Mouse (Mus musculus): ENCODE results near the gene Cfap298. TPM values are rescaled to one million over a fixed set of nuclear protein-coding genes. Genes with fewer than 3 reads are reported as not detected.

Gene Cfap298
- polyA plus RNA-seq, 2 experiments: 11.5 to 18.4 TPM

DNA sequence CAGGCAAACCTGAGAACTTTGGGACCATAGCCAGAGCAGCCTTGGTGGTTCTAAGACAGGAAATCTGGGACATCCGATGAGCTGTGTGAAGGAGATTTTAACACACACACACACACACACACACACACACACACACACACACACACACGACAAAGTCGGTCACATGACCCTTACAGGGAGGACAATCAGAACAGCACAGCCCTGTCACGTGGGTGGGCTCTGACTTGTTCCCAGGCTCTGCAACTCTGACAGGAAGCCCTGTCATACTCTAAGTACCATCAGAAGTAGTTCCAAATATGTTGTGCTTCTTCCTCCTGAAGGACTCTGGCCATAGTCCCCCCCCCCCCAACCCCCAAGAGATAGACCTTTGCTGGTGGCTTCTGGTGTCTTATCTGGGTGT is 33.5 kb downstream of the Cfap298 start:
- no peaks in the 10 kb centered on the region for H3K4me1 ChIP-seq (replicated peaks; ENCODE audit: control insufficient read depth in 2 of 2, insufficient read depth in 2 of 2, low read length in 1 of 2)
- no peaks in the 10 kb centered on the region for H3K9me3 ChIP-seq (ENCODE audit: control insufficient read depth, low read length)
- H3K4me2 ChIP-seq (ENCODE audit: low read depth): no peak overlapping the region
- no peak overlapping the region for H3K4me3 ChIP-seq (ENCODE audit: insufficient read depth in 1 of 2, low read depth in 2 of 2, low read length in 2 of 2)
- TF ChIP-seq EP300 (IDR thresholded peaks at IDR 0.05; ENCODE audit: low read depth) (no peak), CTCF (IDR thresholded peaks at IDR 0.05; ENCODE audit: low read depth) (no peak)
- H3K9ac ChIP-seq (replicated peaks): no peak overlapping the region
- H3K36me3 ChIP-seq (replicated peaks; ENCODE audit: control insufficient read depth, insufficient read depth, low read depth): no peaks in the 10 kb centered on the region
- no peak overlapping the region for H3K27ac ChIP-seq
- 28% methylated on average over 4 of the region's 4 CpGs for WGBS (ENCODE audit: insufficient replicate concordance)
- no peaks in the 10 kb centered on the region for H3K27me3 ChIP-seq (ENCODE audit: control insufficient read depth, insufficient read depth, low read length)
- no peak for ATAC-seq (ENCODE audit: insufficient read depth)
- no peak for DNase-seq (ENCODE audit: low read depth in 3 of 3, low spot score in 3 of 3)

- ATAC-seq (ENCODE audit: insufficient read depth) (no peak), DNase-seq (ENCODE audit: low read depth in 3 of 3, low spot score in 3 of 3) (no peak)
- Histone ChIP-seq H3K27me3 (ENCODE audit: control insufficient read depth, insufficient read depth, low read length) (no peaks in the 10 kb centered on the region), H3K9me3 (ENCODE audit: control insufficient read depth, low read length) (no peaks in the 10 kb centered on the region), H3K4me2 (ENCODE audit: low read depth) (no peak overlapping the region), H3K27ac (no peak overlapping the region), H3K36me3 (replicated peaks; ENCODE audit: control insufficient read depth, insufficient read depth, low read depth) (no peaks in the 10 kb centered on the region), H3K9ac (replicated peaks) (no peak overlapping the region), H3K4me3 (ENCODE audit: insufficient read depth in 1 of 2, low read depth in 2 of 2, low read length in 2 of 2) (no peak overlapping the region), H3K4me1 (replicated peaks; ENCODE audit: control insufficient read depth in 2 of 2, insufficient read depth in 2 of 2, low read length in 1 of 2) (no peaks in the 10 kb centered on the region)
- TF ChIP-seq CTCF (IDR thresholded peaks at IDR 0.05; ENCODE audit: low read depth): no peak
- TF ChIP-seq EP300 (IDR thresholded peaks at IDR 0.05; ENCODE audit: low read depth): no peak
- 59% methylated on average over 12 of the region's 12 CpGs for WGBS (ENCODE audit: insufficient replicate concordance)
Observed at GRCm38 (mm10) chr16:90899498-90899897, 35.4 kb downstream of the Cfap298 start.

GRCm38 (mm10) chr16:90897651-90898050 is 37.3 kb downstream of the Cfap298 start:
- DNase-seq (ENCODE audit: low read depth in 3 of 3, low spot score in 3 of 3): no peak
- 56% methylated on average over 3 of the region's 3 CpGs for WGBS (ENCODE audit: insufficient replicate concordance)
- Histone ChIP-seq H3K9ac (replicated peaks) (no peak overlapping the region), H3K4me2 (ENCODE audit: low read depth) (no peak overlapping the region), H3K9me3 (ENCODE audit: control insufficient read depth, low read length) (no peaks in the 10 kb centered on the region), H3K27ac (no peak overlapping the region), H3K27me3 (ENCODE audit: control insufficient read depth, insufficient read depth, low read length) (no peaks in the 10 kb centered on the region), H3K4me1 (replicated peaks; ENCODE audit: control insufficient read depth in 2 of 2, insufficient read depth in 2 of 2, low read length in 1 of 2) (no peaks in the 10 kb centered on the region), H3K36me3 (replicated peaks; ENCODE audit: control insufficient read depth, insufficient read depth, low read depth) (no peaks in the 10 kb centered on the region), H3K4me3 (ENCODE audit: insufficient read depth in 1 of 2, low read depth in 2 of 2, low read length in 2 of 2) (no peak overlapping the region)
- no peak for TF ChIP-seq CTCF (IDR thresholded peaks at IDR 0.05; ENCODE audit: low read depth)
- TF ChIP-seq EP300 (IDR thresholded peaks at IDR 0.05; ENCODE audit: low read depth): no peak
- ATAC-seq (ENCODE audit: insufficient read depth): no peak

DNA sequence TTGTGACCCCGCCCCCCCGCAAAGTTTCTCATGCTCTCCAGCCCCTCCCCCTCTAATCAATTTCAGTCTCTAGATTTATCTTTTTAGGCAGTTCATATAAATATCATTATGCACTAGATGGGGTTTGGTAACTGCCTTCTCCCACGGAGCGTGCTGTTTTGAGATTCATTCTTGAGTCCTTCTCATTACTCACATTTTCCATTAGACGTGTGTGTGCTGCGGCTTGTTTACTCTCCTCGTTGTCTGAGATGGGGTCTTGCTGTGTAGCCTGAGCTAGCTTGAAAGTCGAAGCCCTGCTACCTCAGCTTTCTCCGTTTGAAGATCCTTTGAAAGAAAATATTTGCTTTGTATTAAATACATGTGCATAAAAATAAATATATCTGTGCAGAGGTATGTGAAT is 41.1 kb downstream of the Cfap298 start:
- DNase-seq (ENCODE audit: low read depth in 3 of 3, low spot score in 3 of 3) (no peak), ATAC-seq (ENCODE audit: insufficient read depth) (no peak)
- Histone ChIP-seq H3K9ac (replicated peaks) (no peak overlapping the region), H3K4me3 (ENCODE audit: insufficient read depth in 1 of 2, low read depth in 2 of 2, low read length in 2 of 2) (no peak overlapping the region), H3K36me3 (replicated peaks; ENCODE audit: control insufficient read depth, insufficient read depth, low read depth) (no peaks in the 10 kb centered on the region), H3K27ac (no peak overlapping the region), H3K4me2 (ENCODE audit: low read depth) (no peak overlapping the region), H3K9me3 (ENCODE audit: control insufficient read depth, low read length) (no peaks in the 10 kb centered on the region), H3K4me1 (replicated peaks; ENCODE audit: control insufficient read depth in 2 of 2, insufficient read depth in 2 of 2, low read length in 1 of 2) (no peaks in the 10 kb centered on the region), H3K27me3 (ENCODE audit: control insufficient read depth, insufficient read depth, low read length) (no peaks in the 10 kb centered on the region)
- TF ChIP-seq CTCF (IDR thresholded peaks at IDR 0.05; ENCODE audit: low read depth): no peak
- no peak for TF ChIP-seq EP300 (IDR thresholded peaks at IDR 0.05; ENCODE audit: low read depth)
- WGBS (ENCODE audit: insufficient replicate concordance): 50% methylated on average over 9 of the region's 9 CpGs

DNA sequence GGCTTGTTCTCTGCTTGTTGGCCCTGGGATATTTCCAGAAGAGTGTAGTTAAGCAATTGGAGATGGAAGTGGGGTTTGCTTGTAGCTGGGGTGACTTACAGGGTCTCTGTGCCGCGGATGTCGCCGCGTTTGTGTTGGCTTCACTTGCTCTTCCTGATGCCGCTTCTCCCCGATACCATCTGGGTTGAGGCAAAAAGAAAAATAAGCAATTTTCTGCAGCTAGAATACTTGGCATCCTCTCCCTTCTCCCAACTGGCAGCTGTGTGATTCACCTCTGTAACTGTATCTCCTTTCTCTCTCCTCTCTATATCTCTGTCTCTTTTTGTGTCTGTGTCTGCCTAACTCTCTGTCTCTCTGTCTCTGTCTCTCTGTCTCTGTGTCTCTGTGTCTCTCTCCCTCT is 41.9 kb downstream of the Cfap298 start:
- DNase-seq (ENCODE audit: low read depth in 3 of 3, low spot score in 3 of 3): no peak
- Histone ChIP-seq H3K27me3 (ENCODE audit: control insufficient read depth, insufficient read depth, low read length) (no peaks in the 10 kb centered on the region), H3K4me3 (ENCODE audit: insufficient read depth in 1 of 2, low read depth in 2 of 2, low read length in 2 of 2) (no peak overlapping the region), H3K36me3 (replicated peaks; ENCODE audit: control insufficient read depth, insufficient read depth, low read depth) (no peaks in the 10 kb centered on the region), H3K4me1 (replicated peaks; ENCODE audit: control insufficient read depth in 2 of 2, insufficient read depth in 2 of 2, low read length in 1 of 2) (no peaks in the 10 kb centered on the region), H3K27ac (no peak overlapping the region), H3K9me3 (ENCODE audit: control insufficient read depth, low read length) (no peaks in the 10 kb centered on the region), H3K9ac (replicated peaks) (no peak overlapping the region), H3K4me2 (ENCODE audit: low read depth) (no peak overlapping the region)
- TF ChIP-seq CTCF (IDR thresholded peaks at IDR 0.05; ENCODE audit: low read depth) (no peak), EP300 (IDR thresholded peaks at IDR 0.05; ENCODE audit: low read depth) (no peak)
- ATAC-seq (ENCODE audit: insufficient read depth): no peak
- WGBS (ENCODE audit: insufficient replicate concordance): 80% methylated on average over 7 of the region's 7 CpGs
